Mouse (Mus musculus): ENCODE measurements around the gene Sync.
A peak's percentile ranks its signal among the peaks of the same experiment; 100 is the strongest.

Sync gene

GRCm38 (mm10) chr4:129287472-129287981 is at the start of gene Sync:
Sync (plus strand) TSS chr4:129287617.
- DNase-seq = peak; percentile 53

GRCm38 (mm10) chr4:129237843-129238441 is 49.5 kb upstream of the Sync start:
- peak; percentile 68 for DNase-seq

GRCm38 (mm10) chr4:129238579-129239016 is 48.8 kb upstream of the Sync start:
- no peak for DNase-seq

- peak; percentile 92 for DNase-seq
These were observed 48.3 kb upstream of the Sync start for GRCm38 (mm10) chr4:129239075-129239474.

GRCm38 (mm10) chr4:129241898-129242297 is 45.5 kb upstream of the Sync start:
- DNase-seq = no peak

GRCm38 (mm10) chr4:129242327-129242726 is 45.1 kb upstream of the Sync start:
- DNase-seq = no peak

- DNase-seq = no peak
These were observed 44.7 kb upstream of the Sync start for GRCm38 (mm10) chr4:129242761-129243160.

- no peak for DNase-seq
These were observed 42.6 kb upstream of the Sync start for GRCm38 (mm10) chr4:129244802-129245201.

- no peak for DNase-seq
These were observed 40.8 kb upstream of the Sync start for GRCm38 (mm10) chr4:129246360-129247301.

GRCm38 (mm10) chr4:129247381-129248242 is 39.8 kb upstream of the Sync start:
- DNase-seq = peak; percentile 45

- DNase-seq = peak; percentile 66
These were observed 39.1 kb upstream of the Sync start for GRCm38 (mm10) chr4:129248243-129248767.

- DNase-seq = no peak
These were observed 38.1 kb upstream of the Sync start for GRCm38 (mm10) chr4:129249288-129249687.

GRCm38 (mm10) chr4:129250759-129251481 is 36.5 kb upstream of the Sync start:
- DNase-seq = peak; percentile 90

GRCm38 (mm10) chr4:129251482-129252125 is 35.8 kb upstream of the Sync start:
- DNase-seq = peak; percentile 58

GRCm38 (mm10) chr4:129252492-129252891 is 34.9 kb upstream of the Sync start:
- no peak for DNase-seq

- DNase-seq = no peak
These were observed 32.8 kb upstream of the Sync start for GRCm38 (mm10) chr4:129254571-129254970.

- peak; percentile 87 for DNase-seq
These were observed 30.7 kb upstream of the Sync start for GRCm38 (mm10) chr4:129256450-129257380.

GRCm38 (mm10) chr4:129259101-129259500 is 28.3 kb upstream of the Sync start:
- DNase-seq = peak; percentile 48

- no peak for DNase-seq
These were observed 26.7 kb upstream of the Sync start for GRCm38 (mm10) chr4:129260678-129261077.

- DNase-seq = no peak
These were observed 26.2 kb upstream of the Sync start, which contains the start of gene C77080 for GRCm38 (mm10) chr4:129261196-129261595. C77080 (minus strand) TSS chr4:129261404.
